Mouse (Mus musculus) neural tube, embryonic 11.5 days (tissue): ENCODE measurements around the gene Aass. TPM values are rescaled to one million over a fixed set of nuclear protein-coding genes. Genes with fewer than 3 reads are reported as not detected.
"Not testable (repeated sequence)": the region's sequence is repeated elsewhere in the genome, so short reads cannot be mapped to it uniquely, and the experiment has no call there.

ENCODE experiments used
- ATAC-seq: fragments of 200-750 bp; cut with Nextera tagmentation; 2 replicates; pipeline ENCODE4 v1.8.0; 2017; ENCODE audit warnings: moderate number of reproducible peaks, mild to moderate bottlenecking, moderate TSS enrichment, moderate library complexity; ENCODE audit not compliant: insufficient read depth, low FRiP score, low TSS enrichment
- DNase-seq: peaks from one replicate; pipeline ENCODE4 v3.0.0-alpha.2; 2015; ENCODE audit warnings: low spot score
- H3K27ac ChIP-seq: fragments of 300-500 bp; sonication (generic); 2 replicates; pipeline ENCODE4 v1.5.1; 2014; ENCODE audit warnings: low read depth, mild to moderate bottlenecking, low read length
- H3K27me3 ChIP-seq: fragments of 300-500 bp; sonication (generic); 2 replicates; pipeline ENCODE4 v1.6.1; 2014; ENCODE audit warnings: mild to moderate bottlenecking, low read length, mixed read lengths; ENCODE audit not compliant: control insufficient read depth, insufficient read depth
- H3K36me3 ChIP-seq: fragments of 300-500 bp; sonication (generic); 2 replicates; pipeline ENCODE4 v1.6.1; 2014; ENCODE audit warnings: mild to moderate bottlenecking, low read length, moderate library complexity, mixed read lengths; ENCODE audit not compliant: control insufficient read depth, insufficient read depth
- H3K4me1 ChIP-seq: fragments of 300-500 bp; sonication (generic); 2 replicates; pipeline ENCODE4 v1.6.1; 2014; ENCODE audit warnings: low read length, mixed read lengths; ENCODE audit not compliant: control insufficient read depth, insufficient read depth
- H3K4me2 ChIP-seq: fragments of 300-500 bp; sonication (generic); 2 replicates; pipeline ENCODE4 v1.6.1; 2014; ENCODE audit warnings: low read depth, mild to moderate bottlenecking, moderate library complexity
- H3K4me3 ChIP-seq: fragments of 300-500 bp; sonication (generic); 2 replicates; pipeline ENCODE4 v1.5.1; 2014; ENCODE audit warnings: low read depth, low read length
- H3K9ac ChIP-seq: fragments of 300-500 bp; sonication (generic); 2 replicates; pipeline ENCODE4 v1.6.1; 2014; ENCODE audit warnings: mild to moderate bottlenecking, low read length
- H3K9me3 ChIP-seq: fragments of 300-500 bp; sonication (generic); 2 replicates; pipeline ENCODE4 v1.6.1; 2016; ENCODE audit warnings: low read length; ENCODE audit not compliant: control insufficient read depth
- WGBS: fragments of 180-500 bp; shearing (Covaris S2); extraction: QIAGEN DNeasy Blood & Tissue Kit; methylation state at CpG from one replicate; pipeline ENCODE4 v1.1.7; 2014; 5-methylcytosine and 5-hydroxymethylcytosine counted together
- polyA plus RNA-seq: library from polyadenylated mRNA; unstranded; fragments of >200 nt; fragmentation: Nextera tagmentation; extraction: Ambion mirVana; gene quantifications from 2 replicates; pipeline ENCODE4 v1.2.1, GENCODE M21; 2014

Gene Aass
- polyA plus RNA-seq = 1.1 and 1.3 TPM in 2 replicates

- H3K27me3 ChIP-seq = no peaks in the 10 kb centered on the region
- ATAC-seq (peak; percentile 83), DNase-seq (peak; percentile 43)
- no peak within 1 kb of the TSS for H3K27ac ChIP-seq
- H3K9ac ChIP-seq = no peak within 1 kb of the TSS
- WGBS = under 1% methylated on average over 20 of the region's 20 CpGs
- H3K4me3 ChIP-seq = peak within 1 kb of the TSS; percentile 32
- H3K9me3 ChIP-seq = no peaks in the 10 kb centered on the region
- H3K4me2 ChIP-seq = peak within 1 kb of the TSS; percentile 59
- H3K4me1 ChIP-seq = peaks cover 4% of the 10 kb centered on the region; the same call in 1 of the 2 replicates
- no peaks in the 10 kb centered on the region for H3K36me3 ChIP-seq
Observed at GRCm38 (mm10) chr6:23132573-23133181, at the start of gene Aass. Gene Aass (minus strand): TSS chr6:23132986.

- Histone ChIP-seq H3K4me2 (no peak overlapping the region), H3K36me3 (no peaks in the 10 kb centered on the region), H3K4me1 (no peaks in the 10 kb centered on the region), H3K9me3 (no peaks in the 10 kb centered on the region), H3K27me3 (no peaks in the 10 kb centered on the region), H3K27ac (no peak overlapping the region), H3K9ac (no peak overlapping the region), H3K4me3 (no peak overlapping the region)
- DNase-seq (peak; percentile 25), ATAC-seq (no peak)
- WGBS = 27% methylated on average over 8 of the region's 8 CpGs
Observed at GRCm38 (mm10) chr6:23180096-23180495, 47.3 kb upstream of the Aass start.

GRCm38 (mm10) chr6:23163824-23164223, 31.0 kb upstream of the Aass start:
- H3K27me3 ChIP-seq, H3K27ac ChIP-seq, DNase-seq, H3K9ac ChIP-seq, ATAC-seq, H3K36me3 ChIP-seq, H3K4me3 ChIP-seq, H3K4me1 ChIP-seq, H3K9me3 ChIP-seq, H3K4me2 ChIP-seq: not testable (repeated sequence)
- WGBS = 71% methylated on average over 1 of the region's 2 CpGs

GRCm38 (mm10) chr6:23156357-23156756, 23.6 kb upstream of the Aass start:
- H3K9me3 ChIP-seq, H3K4me1 ChIP-seq, H3K4me2 ChIP-seq, H3K9ac ChIP-seq, ATAC-seq, DNase-seq, H3K36me3 ChIP-seq, H3K27ac ChIP-seq, H3K27me3 ChIP-seq, H3K4me3 ChIP-seq: not testable (repeated sequence)
- WGBS = 79% methylated on average over 2 of the region's 3 CpGs

- DNase-seq (no peak), ATAC-seq (no peak)
- H3K27ac ChIP-seq = no peak overlapping the region
- H3K36me3 ChIP-seq = no peaks in the 10 kb centered on the region
- H3K4me3 ChIP-seq = no peak overlapping the region
- no peak overlapping the region for H3K9ac ChIP-seq
- no peaks in the 10 kb centered on the region for H3K27me3 ChIP-seq
- no peaks in the 10 kb centered on the region for H3K4me1 ChIP-seq
- 93% methylated on average over 2 of the region's 2 CpGs for WGBS
- H3K4me2 ChIP-seq = no peak overlapping the region
- no peaks in the 10 kb centered on the region for H3K9me3 ChIP-seq
Observed at GRCm38 (mm10) chr6:23153112-23153511, 20.3 kb upstream of the Aass start.

- H3K27ac ChIP-seq = no peak overlapping the region
- no peak overlapping the region for H3K4me3 ChIP-seq
- no peaks in the 10 kb centered on the region for H3K4me1 ChIP-seq
- H3K4me2 ChIP-seq = no peak overlapping the region
- no peaks in the 10 kb centered on the region for H3K9me3 ChIP-seq
- 83% methylated on average over 2 of the region's 2 CpGs for WGBS
- no peaks in the 10 kb centered on the region for H3K27me3 ChIP-seq
- DNase-seq (no peak), ATAC-seq (no peak)
- H3K9ac ChIP-seq = no peak overlapping the region
- no peaks in the 10 kb centered on the region for H3K36me3 ChIP-seq
Observed at GRCm38 (mm10) chr6:23147221-23147620, 14.4 kb upstream of the Aass start.

GRCm38 (mm10) chr6:23143980-23144379, 11.2 kb upstream of the Aass start:
- ATAC-seq (no peak), DNase-seq (no peak)
- Histone ChIP-seq H3K9me3 (no peaks in the 10 kb centered on the region), H3K4me3 (no peak overlapping the region), H3K9ac (no peak overlapping the region), H3K27me3 (no peaks in the 10 kb centered on the region), H3K4me2 (no peak overlapping the region), H3K27ac (no peak overlapping the region), H3K36me3 (no peaks in the 10 kb centered on the region), H3K4me1 (no peaks in the 10 kb centered on the region)

GRCm38 (mm10) chr6:23131015-23131414, 1.8 kb downstream of the Aass start:
- Histone ChIP-seq H3K36me3 (no peaks in the 10 kb centered on the region), H3K4me2 (no peak overlapping the region), H3K9ac (no peak overlapping the region), H3K27ac (no peak overlapping the region), H3K27me3 (no peaks in the 10 kb centered on the region), H3K9me3 (no peaks in the 10 kb centered on the region), H3K4me3 (no peak overlapping the region), H3K4me1 (peaks cover 4% of the 10 kb centered on the region; the same call in 1 of the 2 replicates)
- ATAC-seq = no peak
- WGBS = 74% methylated on average over 4 of the region's 4 CpGs
- DNase-seq = no peak

GRCm38 (mm10) chr6:23129201-23129600, 3.6 kb downstream of the Aass start:
- no peak overlapping the region for H3K4me3 ChIP-seq
- H3K27me3 ChIP-seq = no peaks in the 10 kb centered on the region
- no peaks in the 10 kb centered on the region for H3K36me3 ChIP-seq
- DNase-seq (no peak), ATAC-seq (no peak)
- 88% methylated on average over 4 of the region's 4 CpGs for WGBS
- no peak overlapping the region for H3K9ac ChIP-seq
- H3K27ac ChIP-seq = no peak overlapping the region
- no peak overlapping the region for H3K4me2 ChIP-seq
- H3K9me3 ChIP-seq = no peaks in the 10 kb centered on the region
- peaks cover 4% of the 10 kb centered on the region; the same call in 1 of the 2 replicates for H3K4me1 ChIP-seq
